Mouse (Mus musculus) spleen, adult 2 months (tissue): ENCODE data around the gene Zbtb9.

ENCODE experiments used
- CTCF ChIP-seq: fragments of 200-500 bp; IDR thresholded peaks from 2 replicates; pipeline ENCODE4 v1.5.1; 2011; ENCODE audit warnings: mild to moderate bottlenecking, inconsistent platforms; ENCODE audit not compliant: insufficient read depth, insufficient read length, insufficient replicate concordance; ENCODE audit errors: extremely low read depth
- POLR2A ChIP-seq: fragments of 200-500 bp; IDR thresholded peaks from 2 replicates; pipeline ENCODE4 v1.6.1; 2011; ENCODE audit warnings: low read depth, low read length, inconsistent platforms

DNA sequence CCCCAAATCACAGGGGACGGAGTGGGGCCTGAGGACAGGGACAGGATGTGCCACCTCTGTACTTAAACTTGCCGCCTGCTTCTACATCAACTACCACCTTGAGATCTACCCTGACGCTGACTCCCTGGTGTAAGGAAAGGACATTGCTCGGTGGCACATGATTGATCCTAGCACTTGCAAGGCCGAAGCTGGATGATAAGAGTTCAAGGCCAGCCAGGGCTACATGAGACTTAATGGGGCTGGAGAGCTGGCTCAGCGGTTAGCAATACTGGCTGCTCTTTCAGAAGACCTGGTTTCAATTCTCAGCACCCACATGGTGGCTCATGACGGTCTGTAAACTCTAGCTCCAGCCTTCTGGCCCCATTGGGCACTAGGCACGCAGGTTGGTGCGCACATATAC lies 48.8 kb downstream of the Zbtb9 start:
- TF ChIP-seq POLR2A, result no peak
- no peak for TF ChIP-seq CTCF
